Mouse (Mus musculus) cerebellum, adult 9-10 months (tissue): ENCODE measurements around the gene Tspan5.

Experiments used
- DNase-seq: peaks from one replicate; pipeline ENCODE4 v3.0.0; 2022

Gene Tspan5

DNA sequence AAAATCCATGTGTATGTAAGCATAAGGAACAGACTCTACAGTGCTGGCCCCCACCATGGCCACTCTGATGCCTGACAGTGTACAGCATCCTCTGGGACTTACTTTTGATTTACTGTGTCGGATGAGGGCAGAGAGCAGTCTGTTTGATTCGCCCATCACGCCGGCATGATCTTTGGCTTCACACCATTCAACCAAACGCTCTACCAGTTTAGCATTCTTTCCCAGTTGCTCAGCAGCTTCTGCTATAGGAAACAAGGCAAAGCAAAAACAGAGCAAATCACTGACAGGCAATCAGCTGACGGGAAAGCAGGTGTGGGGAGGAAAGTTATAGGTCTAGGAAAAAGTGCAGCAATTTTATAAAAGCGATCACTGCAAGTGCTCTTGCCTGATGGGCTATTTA is 213.2 kb downstream of the Tspan5 start:
- no peak for DNase-seq
